Mouse (Mus musculus): Measurements from ENCODE around the gene Snd1. TPM values are rescaled to one million over a fixed set of nuclear protein-coding genes. Genes with fewer than 3 reads are reported as not detected.
A peak's percentile ranks its signal among the peaks of the same experiment; 100 is the strongest.

Snd1 gene
- polyA plus RNA-seq, 1 experiment = 190 TPM

- no peaks in the 10 kb centered on the region for H3K27me3 ChIP-seq (ENCODE audit: control insufficient read depth, insufficient read depth, insufficient read length)
- H3K4me3 ChIP-seq = peak overlapping the region; percentile 65
- peak overlapping the region; percentile 21 for H3ac ChIP-seq (ENCODE audit: control insufficient read depth, insufficient read length)
- TF ChIP-seq SRF (IDR thresholded peaks at IDR 0.05; ENCODE audit: control insufficient read depth, insufficient read length, low read depth) (no peak), E2F4 (IDR thresholded peaks at IDR 0.05; ENCODE audit: insufficient read depth) (no peak)
- H3K79me2 ChIP-seq (ENCODE audit: control insufficient read depth, insufficient read depth) = peaks cover 55% of the 10 kb centered on the region
- no peaks in the 10 kb centered on the region for H3K36me3 ChIP-seq (ENCODE audit: control insufficient read depth, insufficient read depth)
- H3K4me2 ChIP-seq (ENCODE audit: low read depth) = peak overlapping the region; percentile 85
Measured at GRCm38 (mm10) chr6:28480752-28481492, 6.0 kb downstream of the Snd1 start.

GRCm38 (mm10) chr6:28482711-28483315 lies 7.9 kb downstream of the Snd1 start:
- Histone ChIP-seq H3K27me3 (ENCODE audit: control insufficient read depth, insufficient read depth, insufficient read length) (no peaks in the 10 kb centered on the region), H3ac (ENCODE audit: control insufficient read depth, insufficient read length) (no peak overlapping the region), H3K4me3 (peak overlapping the region; percentile 65), H3K4me2 (ENCODE audit: low read depth) (peak overlapping the region; percentile 85), H3K36me3 (ENCODE audit: control insufficient read depth, insufficient read depth) (no peaks in the 10 kb centered on the region), H3K79me2 (ENCODE audit: control insufficient read depth, insufficient read depth) (peaks cover 74% of the 10 kb centered on the region)
- no peak for TF ChIP-seq SRF (IDR thresholded peaks at IDR 0.05; ENCODE audit: control insufficient read depth, insufficient read length, low read depth)
- peak; percentile 48; the same call in 1 of the 2 replicates for TF ChIP-seq CEBPB (IDR thresholded peaks at IDR 0.05; ENCODE audit: insufficient read depth, poor library complexity, severe bottlenecking)
- TF ChIP-seq REST (IDR thresholded peaks at IDR 0.05; ENCODE audit: insufficient read depth, insufficient read length) = no peak
- no peak for TF ChIP-seq MYOG (IDR thresholded peaks at IDR 0.05; ENCODE audit: control insufficient read depth in 1 of 3, insufficient read depth in 1 of 3, insufficient read length in 2 of 3, low read depth in 2 of 3)
- no peak for TF ChIP-seq POLR2A (IDR thresholded peaks at IDR 0.05; ENCODE audit: insufficient read length, low read depth)
- no peak for TF ChIP-seq TCF3 (IDR thresholded peaks at IDR 0.05; ENCODE audit: insufficient read length, low read depth)
- no peak for TF ChIP-seq POLR2AphosphoS2 (IDR thresholded peaks at IDR 0.05; ENCODE audit: insufficient read length, low read depth)
- TF ChIP-seq USF1 (IDR thresholded peaks at IDR 0.05; ENCODE audit: low read depth) = peak; percentile 70

DNA sequence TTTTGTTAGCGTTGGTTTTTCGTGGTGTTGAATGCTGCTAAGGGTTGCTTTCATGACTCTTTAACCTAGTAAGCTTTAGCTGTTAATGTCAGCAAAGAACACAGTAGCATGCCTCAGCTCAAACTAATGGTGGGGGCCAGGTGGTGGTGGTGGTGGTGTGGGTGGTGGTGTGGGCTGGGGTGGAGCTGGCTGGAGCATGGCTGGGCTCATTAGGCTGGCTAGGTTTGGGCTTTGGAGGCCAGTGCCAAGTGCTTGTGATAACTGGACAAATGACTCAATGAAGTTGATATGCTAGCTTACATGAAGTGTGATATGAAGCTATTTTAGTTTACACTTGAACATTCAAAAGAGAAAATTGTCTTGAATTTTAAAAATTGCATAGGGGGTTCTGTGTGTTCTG lies 11.1 kb downstream of the Snd1 start:
- Histone ChIP-seq H3K4me3 (no peak overlapping the region), H3K4me2 (ENCODE audit: low read depth) (peak overlapping the region; percentile 85), H3K27me3 (ENCODE audit: control insufficient read depth, insufficient read depth, insufficient read length) (no peaks in the 10 kb centered on the region), H3K36me3 (ENCODE audit: control insufficient read depth, insufficient read depth) (no peaks in the 10 kb centered on the region), H3K79me2 (ENCODE audit: control insufficient read depth, insufficient read depth) (peaks cover 99% of the 10 kb centered on the region), H3ac (ENCODE audit: control insufficient read depth, insufficient read length) (no peak overlapping the region)
- no peak for TF ChIP-seq E2F4 (IDR thresholded peaks at IDR 0.05; ENCODE audit: insufficient read depth)
- peak in 1 of 3 experiments; percentile 66 for TF ChIP-seq MYOD1 (IDR thresholded peaks at IDR 0.05; ENCODE audit: control insufficient read depth in 1 of 3, insufficient read length in 2 of 3, low read depth in 2 of 3)
- TF ChIP-seq MYOG (IDR thresholded peaks at IDR 0.05; ENCODE audit: control insufficient read depth in 1 of 3, insufficient read depth in 1 of 3, insufficient read length in 2 of 3, low read depth in 2 of 3) = peak in 1 of 3 experiments; percentile 28
- no peak for TF ChIP-seq TCF3 (IDR thresholded peaks at IDR 0.05; ENCODE audit: insufficient read length, low read depth)

- H3K4me2 ChIP-seq (ENCODE audit: low read depth) = peak overlapping the region; percentile 85
- TF ChIP-seq TCF12 (IDR thresholded peaks at IDR 0.05; ENCODE audit: insufficient read depth, poor library complexity, severe bottlenecking) (no peak), MYOG (IDR thresholded peaks at IDR 0.05; ENCODE audit: control insufficient read depth in 1 of 3, insufficient read depth in 1 of 3, insufficient read length in 2 of 3, low read depth in 2 of 3) (no peak), POLR2A (IDR thresholded peaks at IDR 0.05; ENCODE audit: insufficient read length, low read depth) (no peak), E2F4 (IDR thresholded peaks at IDR 0.05; ENCODE audit: insufficient read depth) (no peak), MAX (IDR thresholded peaks at IDR 0.05; ENCODE audit: low read depth) (no peak), CEBPB (IDR thresholded peaks at IDR 0.05; ENCODE audit: insufficient read depth, poor library complexity, severe bottlenecking) (no peak), REST (IDR thresholded peaks at IDR 0.05; ENCODE audit: insufficient read depth, insufficient read length) (no peak)
- H3K4me3 ChIP-seq = no peak overlapping the region
- peaks cover 99% of the 10 kb centered on the region for H3K79me2 ChIP-seq (ENCODE audit: control insufficient read depth, insufficient read depth)
- H3K36me3 ChIP-seq (ENCODE audit: control insufficient read depth, insufficient read depth) = no peaks in the 10 kb centered on the region
- H3K27me3 ChIP-seq (ENCODE audit: control insufficient read depth, insufficient read depth, insufficient read length) = no peaks in the 10 kb centered on the region
- H3ac ChIP-seq (ENCODE audit: control insufficient read depth, insufficient read length) = no peak overlapping the region
Measured at GRCm38 (mm10) chr6:28486471-28486870, 11.5 kb downstream of the Snd1 start.

- TF ChIP-seq CEBPB (IDR thresholded peaks at IDR 0.05; ENCODE audit: insufficient read depth, poor library complexity, severe bottlenecking) (peak; percentile 86), POLR2A (IDR thresholded peaks at IDR 0.05; ENCODE audit: insufficient read length, low read depth) (no peak)
- Histone ChIP-seq H3K27me3 (ENCODE audit: control insufficient read depth, insufficient read depth, insufficient read length) (no peaks in the 10 kb centered on the region), H3ac (ENCODE audit: control insufficient read depth, insufficient read length) (no peak overlapping the region), H3K79me2 (ENCODE audit: control insufficient read depth, insufficient read depth) (peaks cover 99% of the 10 kb centered on the region), H3K4me2 (ENCODE audit: low read depth) (peak overlapping the region; percentile 85), H3K36me3 (ENCODE audit: control insufficient read depth, insufficient read depth) (peaks cover under 1% of the 10 kb centered on the region), H3K4me3 (no peak overlapping the region)
Measured at GRCm38 (mm10) chr6:28486905-28487304, 12.0 kb downstream of the Snd1 start.

All from myocyte (in vitro differentiated cells).